Mouse (Mus musculus) A20 (cell line): ENCODE results near the gene Pex11a.
"Not testable (repeated sequence)": the region's sequence is repeated elsewhere in the genome, so short reads cannot be mapped to it uniquely, and the experiment has no call there.

Source experiments
- DNase-seq: peaks from one replicate; pipeline ENCODE4 v3.0.0-alpha.2; 2011; ENCODE audit warnings: low read depth, low spot score

Pex11a gene

DNA sequence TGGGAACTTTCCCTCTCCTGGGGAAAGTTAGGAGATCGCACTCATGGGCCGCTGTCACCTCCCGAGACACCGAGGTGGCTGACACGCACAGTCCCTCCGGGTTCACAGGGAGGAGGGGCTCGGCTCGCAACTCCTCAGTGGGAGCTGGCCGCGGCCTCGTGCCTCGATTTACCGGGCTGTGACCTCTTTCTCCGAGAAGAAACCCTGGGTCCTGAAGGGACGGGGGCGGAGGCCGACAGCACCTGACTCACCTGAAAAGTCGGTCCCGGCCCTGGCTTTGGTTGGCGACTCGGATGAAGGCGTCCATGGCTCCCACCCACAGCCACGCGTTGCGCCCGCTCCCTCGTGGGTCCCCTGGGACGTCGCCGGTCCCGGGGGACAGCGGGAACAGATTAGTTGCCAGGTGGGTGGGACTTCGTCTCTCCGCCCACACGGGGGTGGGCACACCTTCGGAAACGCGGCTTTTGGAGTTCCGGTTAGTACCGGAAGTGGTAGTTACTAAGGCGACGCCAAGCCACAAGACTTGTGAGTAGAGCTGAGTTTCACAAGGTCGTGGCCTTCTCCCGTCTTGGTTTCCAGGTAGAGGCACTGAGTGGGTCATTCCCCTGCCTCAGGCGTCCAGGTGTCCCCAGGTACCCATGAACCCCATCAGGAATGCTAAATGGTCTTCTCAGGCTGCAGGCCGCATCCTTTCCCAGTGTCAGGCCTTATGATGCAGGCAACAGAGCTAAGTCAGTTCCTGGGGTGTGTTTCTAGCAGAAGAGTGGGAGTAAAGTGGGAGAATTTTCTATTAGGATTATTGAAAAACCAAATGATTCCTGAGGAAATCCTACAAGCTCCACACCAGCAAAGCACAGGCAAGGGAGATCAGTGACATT, at the start of gene Pex11a, which contains the start of gene Wdr93:
TSS of gene Pex11a (minus strand) at position 473 of the 878 bp plus-strand sequence.
TSS of gene Wdr93 (plus strand) at position 505 of the 878 bp plus-strand sequence.
- DNase-seq, result peak; percentile 93

DNA sequence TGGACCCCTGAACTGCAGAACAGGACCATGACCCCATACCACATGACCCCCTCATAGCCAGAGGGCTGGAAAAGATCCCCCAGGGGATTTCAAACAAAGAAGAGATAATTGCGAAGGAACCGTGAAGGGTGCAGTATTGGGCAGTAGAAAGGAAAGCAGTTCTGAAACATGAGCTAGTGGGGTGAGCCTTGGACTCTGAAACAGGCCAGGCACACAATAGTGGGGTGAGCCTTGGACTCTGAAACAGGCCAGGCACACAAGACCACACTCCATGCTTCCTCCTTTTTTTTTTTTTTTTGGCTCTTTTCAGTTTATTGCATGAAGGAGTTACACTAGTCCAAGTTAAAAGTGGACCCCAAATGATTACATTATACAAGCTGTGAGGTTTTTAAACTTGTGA, 46.9 kb upstream of the Pex11a start:
- not testable (repeated sequence) for DNase-seq

DNA sequence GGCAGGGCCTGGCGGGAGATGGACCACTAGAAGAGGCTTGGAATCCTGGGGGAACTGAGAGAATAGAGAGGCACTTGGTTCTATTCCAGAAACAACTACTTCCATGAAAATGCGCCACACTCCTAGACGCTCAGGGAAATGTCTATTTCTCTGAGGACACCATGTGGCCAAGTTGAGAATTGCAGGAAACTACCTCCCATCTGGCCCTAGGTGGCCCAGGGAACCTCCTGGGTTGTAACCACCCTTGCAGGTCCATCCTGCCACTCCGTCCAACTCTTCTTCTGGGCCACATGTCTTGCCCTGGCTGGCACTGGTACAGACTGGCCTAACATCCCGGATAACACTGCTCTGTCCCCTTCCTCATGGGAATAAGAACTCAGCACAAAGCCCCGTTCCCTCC, 43.4 kb upstream of the Pex11a start:
- DNase-seq, result peak; percentile 47

DNA sequence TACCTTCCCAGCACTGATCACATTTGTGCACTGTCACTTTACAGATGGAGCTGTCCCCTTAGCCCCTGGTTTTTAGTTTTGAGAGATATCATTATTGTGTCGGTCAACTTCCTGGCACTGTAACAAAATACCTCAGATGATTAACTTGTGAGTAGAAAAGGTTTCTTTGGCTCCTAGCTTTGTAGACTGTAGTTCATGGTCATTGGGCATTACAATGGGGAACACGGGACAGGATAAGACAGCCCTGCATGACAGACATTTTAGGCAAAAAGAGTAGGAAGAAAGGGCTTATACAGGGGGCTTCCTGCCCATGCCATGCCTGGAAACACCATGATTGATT, 39.6 kb upstream of the Pex11a start:
- DNase-seq, result no peak

DNA sequence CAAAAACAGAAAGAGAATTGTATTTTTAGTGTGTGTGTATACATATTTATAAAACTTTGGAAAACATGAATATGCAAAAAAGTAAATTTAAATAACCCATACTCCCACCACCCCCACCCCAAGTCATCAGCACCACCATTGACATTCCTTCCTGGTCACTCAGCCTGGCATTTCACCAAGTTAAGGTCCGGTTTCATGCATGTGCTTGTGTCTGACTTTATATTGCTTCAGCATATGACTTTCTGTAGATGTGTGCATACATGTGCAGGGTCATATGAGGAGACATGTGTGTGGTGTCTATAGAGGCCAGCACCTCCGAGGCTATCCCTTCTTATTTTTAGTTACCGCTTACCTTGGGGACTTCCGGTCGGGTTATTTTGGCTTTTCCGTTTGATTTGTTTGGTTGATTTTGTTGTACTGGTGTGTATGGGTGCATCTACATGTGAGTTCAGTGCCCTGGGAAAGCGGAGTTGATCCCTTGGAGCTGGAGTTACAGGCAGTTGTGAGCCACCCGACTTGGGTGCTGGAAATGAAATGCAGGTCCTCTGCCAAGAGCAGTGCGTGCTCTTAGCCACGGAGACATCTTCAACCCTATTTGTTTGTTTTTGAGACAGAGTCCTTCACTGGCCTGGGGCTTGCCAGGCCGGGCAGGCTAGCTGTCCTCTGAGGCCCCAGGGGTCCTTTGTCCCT, 39.0 kb upstream of the Pex11a start:
- DNase-seq, result no peak

DNA sequence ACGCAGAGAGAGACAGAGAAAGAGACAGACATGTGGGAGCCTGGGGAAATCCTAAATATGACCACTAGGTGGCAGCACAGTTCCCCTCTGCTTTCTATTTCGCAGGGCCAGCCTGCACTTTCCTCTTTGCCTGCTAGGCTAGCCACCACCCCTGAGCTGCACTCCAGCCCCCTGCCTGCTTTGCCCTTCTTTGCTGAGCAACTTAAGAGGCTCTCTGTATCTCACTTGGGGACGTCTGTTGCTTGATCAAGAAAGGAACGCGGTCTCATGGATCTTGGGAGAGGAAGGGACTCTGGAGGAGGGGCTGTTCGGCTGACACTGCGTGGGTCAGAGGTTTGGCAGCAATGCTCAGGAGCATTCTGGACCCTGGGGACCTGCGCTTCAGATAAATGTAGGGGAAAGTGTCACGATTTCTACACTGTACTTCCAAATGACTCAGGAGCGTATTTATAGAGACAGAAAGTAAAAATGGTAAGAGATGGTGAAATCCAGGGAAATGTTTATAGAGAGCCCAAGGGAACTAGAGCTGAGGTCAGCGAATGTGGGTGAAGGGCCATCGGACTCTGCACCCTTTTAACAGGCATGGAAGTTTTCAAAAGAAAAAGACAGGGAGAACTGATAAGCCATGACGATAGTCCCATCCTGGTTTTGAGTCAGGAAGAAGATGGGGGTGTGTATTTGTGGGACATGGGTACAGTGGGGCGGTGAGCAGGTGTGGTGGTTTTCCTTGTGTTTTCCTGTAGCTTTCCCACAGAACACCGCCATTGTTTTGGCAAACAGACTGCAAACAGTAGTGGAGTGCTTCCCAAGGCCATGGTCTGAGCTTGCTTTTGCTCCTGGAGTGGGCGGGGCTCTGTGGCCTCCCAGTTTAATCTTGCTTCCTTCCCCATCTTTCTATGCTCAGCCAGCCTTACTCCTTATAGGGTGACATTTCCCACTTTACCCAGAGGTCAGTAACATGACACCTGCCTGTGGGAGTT, 38.0 kb upstream of the Pex11a start:
- DNase-seq, result peak; percentile 68

DNA sequence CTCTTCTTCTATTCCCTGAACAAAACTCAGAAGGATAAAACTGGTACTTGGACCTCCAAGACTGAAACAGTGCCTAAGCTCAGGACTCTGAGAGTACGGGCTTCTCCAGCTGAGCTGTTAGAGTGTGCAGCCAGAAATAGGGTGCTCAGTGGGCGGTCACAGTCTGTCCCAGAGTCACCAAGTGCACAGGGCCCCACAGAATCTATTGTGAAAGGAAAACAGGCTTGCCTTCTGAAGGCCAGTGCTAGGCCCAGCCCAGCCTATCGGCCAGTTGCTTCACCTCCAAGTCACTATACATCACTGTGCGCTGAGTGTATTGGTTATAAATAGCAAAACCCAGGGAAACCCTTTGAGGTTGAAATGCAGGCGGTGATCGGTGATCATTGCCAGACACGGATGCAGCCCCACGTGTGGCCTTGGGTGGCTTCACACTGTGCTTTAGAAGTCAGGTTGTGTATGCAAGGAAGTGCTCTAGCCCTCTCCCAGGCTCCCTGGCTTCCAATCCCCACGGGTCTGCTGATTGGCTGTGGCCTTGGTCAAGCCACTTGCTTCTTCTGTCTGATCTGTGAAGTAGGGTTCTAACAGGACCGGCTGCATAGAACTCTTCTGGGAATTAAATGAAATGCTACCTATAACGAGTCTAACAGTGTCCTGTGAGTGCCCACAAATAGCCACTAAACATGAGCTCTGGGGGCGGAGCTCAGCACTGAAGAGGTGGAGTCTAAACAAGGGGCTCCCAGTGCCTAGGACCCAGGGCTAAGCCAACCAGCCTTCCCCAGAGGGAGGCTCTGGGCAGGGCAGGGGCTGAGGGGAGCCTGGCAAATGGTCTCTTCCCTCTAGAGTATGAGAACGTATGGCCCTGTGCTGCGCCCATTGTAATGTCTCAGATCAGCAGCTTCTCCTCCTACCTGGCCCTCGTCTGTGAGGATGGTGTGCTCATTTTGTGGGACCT, 28.9 kb upstream of the Pex11a start:
- DNase-seq, result no peak

DNA sequence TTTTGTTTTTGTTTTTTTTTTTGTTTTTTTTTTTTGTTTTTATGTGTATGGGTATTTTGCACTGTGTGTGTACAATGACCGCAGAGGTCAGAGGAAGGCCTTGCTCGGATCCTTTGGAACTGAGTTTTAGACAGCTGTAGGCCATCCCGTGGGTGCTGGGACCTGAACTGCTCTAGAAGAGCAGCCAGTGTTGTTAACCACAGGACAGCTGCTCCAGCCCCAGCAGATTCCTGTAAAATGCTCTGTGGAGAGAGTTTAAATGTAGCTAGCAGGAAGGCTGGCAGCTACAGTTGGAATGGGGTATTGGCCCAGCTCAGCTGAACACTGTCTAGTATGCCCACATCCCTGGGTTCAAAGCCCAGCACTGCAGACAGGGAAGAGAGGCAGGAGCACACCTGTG, 26.7 kb upstream of the Pex11a start:
- no peak for DNase-seq

DNA sequence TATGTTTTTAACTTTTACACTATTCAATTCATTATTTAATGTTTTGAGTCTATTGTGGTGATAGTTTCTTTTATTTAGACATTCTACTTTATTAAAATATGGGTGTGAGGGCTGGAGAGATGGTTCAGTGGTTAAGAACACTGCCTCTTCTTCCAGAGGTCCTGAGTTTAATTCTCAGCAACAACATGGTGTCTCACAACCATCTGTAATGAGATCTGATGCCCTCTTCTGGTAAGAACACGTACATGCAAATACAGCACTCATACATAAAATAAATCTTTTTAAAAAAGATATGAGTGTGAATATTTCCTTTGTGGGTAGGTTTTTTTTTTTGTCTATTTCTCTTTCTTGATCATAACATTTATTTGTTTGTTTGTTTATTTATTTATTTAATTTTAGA, 23.1 kb upstream of the Pex11a start:
- peak; percentile 16 for DNase-seq

DNA sequence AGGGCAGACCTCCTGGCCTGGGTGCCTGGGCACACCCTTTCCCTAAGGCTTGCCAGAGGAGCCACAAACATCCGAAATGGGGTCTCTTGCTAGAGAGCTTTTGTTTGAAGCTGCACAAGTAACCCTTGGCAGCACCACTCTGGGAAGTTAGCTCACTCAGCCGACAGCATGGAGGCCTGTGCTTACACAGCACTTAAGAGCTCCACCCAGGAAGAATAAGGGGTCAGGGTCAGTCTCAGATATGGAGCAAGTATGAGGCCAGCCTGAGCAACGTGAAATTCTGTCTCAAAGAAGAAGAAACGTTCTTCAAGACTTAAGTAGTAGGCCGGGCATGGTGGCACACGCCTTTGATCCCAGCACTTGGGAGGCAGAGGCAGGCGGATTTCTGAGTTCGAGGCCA, 19.2 kb upstream of the Pex11a start:
- DNase-seq, result no peak

DNA sequence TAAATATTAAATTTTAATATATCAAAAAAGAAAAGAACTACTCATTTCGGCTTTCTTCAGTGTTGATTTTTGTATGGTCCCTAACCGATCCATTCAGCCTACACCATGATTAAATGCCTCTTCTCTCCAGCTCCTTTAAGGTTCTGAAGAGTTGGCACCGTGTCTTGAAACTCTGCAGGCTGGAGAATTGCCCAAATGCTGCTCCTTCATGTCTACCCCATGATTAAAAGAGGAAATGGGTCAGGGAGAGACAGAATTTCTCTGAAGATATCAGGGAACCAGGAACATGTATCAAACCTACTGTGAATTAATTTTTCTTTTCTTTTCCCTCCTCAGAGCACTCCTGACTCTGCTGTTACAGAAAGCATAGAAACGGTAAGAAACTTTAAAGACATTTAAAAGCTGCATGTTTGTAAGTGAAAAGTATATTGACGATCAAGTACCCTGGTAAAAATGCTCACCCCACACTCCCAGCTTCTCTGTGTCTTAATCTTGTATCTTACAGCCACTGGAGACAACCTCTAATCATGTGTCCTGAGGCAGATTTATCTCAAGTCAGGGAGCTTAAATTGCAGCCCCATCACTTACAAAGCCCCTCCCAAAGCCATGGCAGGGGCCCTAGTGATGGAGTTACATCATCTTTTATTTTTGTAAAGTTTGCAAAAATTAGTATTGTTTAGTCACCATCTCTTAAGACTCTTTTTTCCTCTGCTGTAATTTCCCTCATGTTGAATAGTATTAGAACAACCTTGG, 18.4 kb upstream of the Pex11a start:
- no peak for DNase-seq

DNA sequence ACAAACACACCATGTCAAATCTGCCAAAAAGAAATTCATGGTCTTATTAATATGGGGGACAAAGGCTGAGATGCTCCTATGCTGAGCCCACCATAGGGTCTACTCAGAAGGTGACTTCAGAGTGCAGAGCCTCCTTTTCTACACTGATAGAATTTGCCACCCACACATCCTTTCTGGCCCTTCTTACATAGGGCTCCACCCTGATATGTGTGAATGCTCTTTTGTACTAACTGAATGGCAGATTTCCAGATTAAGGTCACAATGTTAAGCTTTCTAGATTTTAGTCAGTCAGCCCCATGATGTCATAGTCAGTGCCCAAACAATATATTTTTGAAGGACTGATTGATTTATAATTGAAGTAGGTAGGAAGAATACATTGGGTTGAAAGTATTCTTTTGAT, 16.8 kb upstream of the Pex11a start:
- no peak for DNase-seq

DNA sequence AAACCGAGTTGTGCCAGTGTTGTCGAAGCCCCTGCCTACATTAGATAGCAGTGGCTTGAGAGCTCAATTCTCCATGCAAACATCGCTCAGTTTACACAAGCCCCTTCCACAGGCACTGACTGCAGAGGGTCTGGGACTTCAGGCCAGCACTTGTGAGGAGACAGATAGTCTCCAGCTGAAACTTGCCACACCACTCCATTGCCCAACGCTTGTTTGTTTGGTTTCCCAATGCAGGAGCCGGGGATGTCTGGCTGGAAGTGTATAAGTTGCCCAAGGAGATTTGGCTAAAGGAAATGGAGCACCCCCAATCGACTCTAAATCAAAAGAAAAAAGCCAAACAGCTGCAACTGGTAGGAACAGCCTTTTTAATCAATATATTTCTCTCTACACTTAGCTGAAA, 15.2 kb upstream of the Pex11a start:
- DNase-seq, result no peak

DNA sequence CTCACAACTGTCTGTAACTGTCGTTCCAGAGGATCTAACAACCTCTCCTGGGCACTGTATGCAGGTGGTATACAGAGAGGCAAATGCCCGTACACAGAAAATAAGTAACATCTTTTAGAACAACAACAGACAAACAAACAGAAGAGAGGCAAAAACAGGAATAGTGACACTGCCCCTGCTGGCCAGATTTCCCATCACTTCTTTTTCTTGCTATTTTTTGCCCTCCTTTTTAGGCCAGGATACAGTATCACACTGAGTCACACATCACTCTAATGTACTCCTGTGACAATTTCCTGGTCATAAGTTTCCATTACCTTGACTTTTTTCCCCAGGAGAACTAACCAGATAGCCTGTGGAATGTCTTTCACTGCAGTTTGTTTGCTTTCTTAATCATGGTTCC, 13.4 kb upstream of the Pex11a start:
- DNase-seq, result no peak

DNA sequence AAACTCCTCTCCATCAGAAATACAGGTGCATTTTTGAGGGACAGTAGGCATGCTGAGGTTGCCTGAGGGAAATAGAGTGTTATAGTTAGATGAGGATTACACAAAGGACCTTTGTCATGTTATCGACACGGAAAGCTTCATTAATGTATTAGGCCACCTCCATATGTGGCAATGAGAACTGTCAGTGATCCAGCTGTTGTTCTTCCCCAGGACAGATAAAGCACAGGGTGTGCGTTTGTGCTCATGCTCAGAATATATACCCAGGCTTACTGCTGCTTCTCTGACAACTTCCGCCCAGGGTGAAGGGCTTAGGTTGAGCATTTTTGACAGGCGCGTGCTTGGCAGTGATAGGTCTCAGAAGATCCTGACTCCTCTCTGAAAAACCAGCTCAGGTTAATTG, 6.6 kb upstream of the Pex11a start:
- no peak for DNase-seq

DNA sequence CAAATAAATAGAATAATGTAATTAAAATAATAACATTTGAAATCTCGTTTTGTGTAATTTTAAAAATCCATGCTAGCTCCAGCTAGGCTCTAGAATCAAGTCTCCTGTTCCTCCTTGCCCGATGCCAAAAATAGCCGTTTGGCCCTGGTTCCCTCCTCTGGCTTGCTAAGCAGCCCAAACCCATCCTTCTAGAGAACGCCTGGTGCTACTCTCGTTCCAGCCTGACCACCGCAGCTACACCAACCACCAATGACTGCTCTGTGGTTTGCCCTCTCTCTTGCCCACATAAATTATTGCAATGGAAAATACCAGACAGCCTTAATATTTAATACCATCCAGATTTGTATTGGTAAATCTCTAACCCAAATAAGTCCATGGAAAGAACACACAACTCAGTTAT, 4.7 kb upstream of the Pex11a start:
- no peak for DNase-seq

DNA sequence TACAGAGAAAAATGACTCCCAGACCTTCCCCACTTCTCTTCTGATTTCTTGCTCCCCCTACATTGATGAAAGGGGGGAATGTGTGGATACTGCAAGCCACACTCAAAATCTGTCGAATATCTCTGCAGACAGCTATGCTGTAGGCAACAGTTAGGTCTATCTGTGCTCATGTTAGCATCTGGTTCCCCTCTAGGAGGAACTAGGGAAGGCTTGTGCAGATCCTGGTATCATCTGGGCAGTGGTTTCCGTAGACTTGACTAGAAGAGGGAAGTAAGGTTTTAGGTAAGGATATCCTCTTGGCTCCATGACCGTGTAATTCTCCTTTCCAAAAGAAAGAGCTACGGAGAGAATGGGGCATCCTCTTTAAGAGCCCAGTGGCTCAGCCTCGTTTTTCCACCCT, 1.7 kb upstream of the Pex11a start:
- DNase-seq, result no peak

DNA sequence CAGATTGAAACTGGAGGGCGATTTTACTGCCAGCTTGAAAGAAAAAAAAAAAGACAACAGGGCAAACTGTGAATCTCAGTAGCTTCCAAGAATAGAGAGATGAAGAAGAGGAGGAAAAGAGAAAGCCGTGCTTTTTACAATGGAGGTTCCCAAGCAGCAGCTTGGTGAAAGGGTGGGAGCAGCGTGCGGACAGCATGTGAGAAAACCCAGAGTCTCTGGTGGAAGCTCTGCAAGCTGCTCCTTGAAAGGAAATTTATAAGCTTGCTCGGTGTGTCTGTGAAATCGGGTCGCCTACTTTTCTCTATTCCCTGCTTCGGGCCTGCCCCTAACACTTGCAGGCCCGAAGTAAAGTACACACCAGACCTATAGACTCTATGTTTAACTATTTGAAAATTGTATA, 1.1 kb upstream of the Pex11a start:
- no peak for DNase-seq

DNA sequence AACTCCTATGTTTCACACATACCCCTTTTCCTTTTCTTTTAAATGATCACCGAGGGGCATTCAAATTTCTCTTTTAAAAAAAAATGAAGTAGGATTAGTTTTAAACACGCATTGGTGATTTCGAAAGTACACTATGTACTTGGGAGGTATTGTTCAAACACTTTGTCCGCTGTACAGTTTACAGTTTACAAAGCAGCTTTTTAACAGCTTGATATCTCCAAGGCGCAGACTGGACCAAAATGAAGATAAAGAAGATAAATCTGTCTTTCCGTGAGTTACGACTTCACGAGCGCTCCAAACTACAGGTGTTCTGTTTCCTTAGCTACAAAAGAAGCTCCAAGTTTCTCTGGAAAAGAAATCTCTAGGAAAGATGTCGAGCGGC, 663 bp downstream of the Pex11a start:
- peak; percentile 30 for DNase-seq

DNA sequence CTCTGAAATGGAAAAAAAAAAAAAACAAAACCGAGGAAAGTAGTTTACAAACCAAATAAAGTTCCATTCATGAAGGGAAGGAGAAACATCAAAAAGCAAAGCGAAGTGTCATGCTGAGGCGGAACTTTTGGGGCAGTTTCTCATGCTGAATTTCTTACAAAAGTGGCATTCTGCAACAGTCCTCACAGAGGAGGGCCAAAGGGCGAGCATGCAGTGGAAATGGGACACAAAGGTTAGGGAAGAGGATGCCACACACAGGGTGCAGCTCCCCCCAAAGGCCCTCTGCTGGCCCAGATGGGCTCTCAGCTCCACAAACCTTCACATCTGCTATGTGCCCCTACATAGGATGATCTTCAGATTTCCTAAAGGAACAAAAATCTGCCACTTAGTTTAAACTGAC, 2.7 kb downstream of the Pex11a start:
- DNase-seq, result no peak
